ENCODE assay signal across 8 mouse cellular contexts in the genomic region with DNA sequence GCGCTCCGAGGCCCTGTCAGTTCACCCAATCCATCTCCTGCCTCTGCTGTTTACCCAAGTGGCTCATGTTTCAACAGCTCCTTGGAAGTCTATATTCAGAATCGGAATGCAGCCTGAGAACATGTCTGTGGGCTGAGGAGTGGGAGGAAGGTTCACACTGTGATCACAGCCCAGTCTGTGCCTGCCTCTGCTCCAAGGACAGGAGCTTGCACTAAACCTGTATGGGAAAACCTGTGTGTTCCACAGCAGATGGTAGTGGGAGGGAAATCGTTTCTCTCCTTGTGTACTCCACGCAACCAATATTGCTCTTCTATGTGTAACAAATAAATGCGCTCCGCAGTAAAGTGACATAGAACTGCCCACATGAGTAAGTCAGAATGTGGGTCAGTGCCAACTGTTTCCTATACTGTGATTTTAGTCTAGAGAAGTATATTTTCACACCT.
DNase-seq lines count a peak whose midpoint lies in the region; ATAC-seq and TF ChIP-seq lines count a peak whose summit lies in the region.

No protein-coding gene starts in this region.

- TF ChIP-seq POLR2A in heart, adult 2 months (IDR thresholded peaks at IDR 0.05; ENCODE audit: insufficient read depth, low read depth, low read length): no peak

- no peak overlapping the region for H3K4me2 ChIP-seq in kidney, embryonic 14.5 days (replicated peaks; ENCODE audit: low read depth, low read length)
- H3K4me2 ChIP-seq in forebrain, embryonic 15.5 days (replicated peaks): no peak overlapping the region

- H3K27ac ChIP-seq in kidney, embryonic 14.5 days (ENCODE audit: low read depth, low read length): peak overlapping the region; percentile 49; the same call in 1 of the 2 replicates
- H3K27ac ChIP-seq in forebrain, embryonic 15.5 days (replicated peaks): no peak overlapping the region
- no peak overlapping the region for H3K27ac ChIP-seq in heart, adult 2 months

- peaks cover 4% of the 10 kb centered on the region; the same call in 1 of the 2 replicates for H3K4me1 ChIP-seq in kidney, embryonic 14.5 days (ENCODE audit: control insufficient read depth, insufficient read depth, low read length)
- H3K4me1 ChIP-seq in forebrain, embryonic 15.5 days: peaks cover 16% of the 10 kb centered on the region
- H3K4me1 ChIP-seq in heart, adult 2 months (ENCODE audit: control insufficient read depth, insufficient read depth, low read length): peaks cover 1% of the 10 kb centered on the region

- no peak overlapping the region for H3K4me3 ChIP-seq in kidney, embryonic 14.5 days (ENCODE audit: low read length)
- no peak overlapping the region for H3K4me3 ChIP-seq in forebrain, embryonic 15.5 days
- no peak overlapping the region for H3K4me3 ChIP-seq in heart, adult 2 months

- no peaks in the 10 kb centered on the region for H3K27me3 ChIP-seq in kidney, embryonic 14.5 days (ENCODE audit: control insufficient read depth, insufficient read depth, low read length)
- no peaks in the 10 kb centered on the region for H3K27me3 ChIP-seq in forebrain, embryonic 15.5 days
- no peaks in the 10 kb centered on the region for H3K27me3 ChIP-seq in heart, adult 2 months (ENCODE audit: control insufficient read depth, insufficient read depth, low read length)

- no peak for DNase-seq in kidney, postnatal 36 days
- peak; percentile 22 for DNase-seq in R1 (ENCODE audit: low read depth, low spot score)
- peak; percentile 19 to 96 for DNase-seq in left cerebral cortex, adult 8-10 months (ENCODE audit: low spot score in 2 of 2)
- peak; percentile 6 for DNase-seq in yolk sac, embryonic 10.5 days (ENCODE audit: low spot score)
- DNase-seq in heart, adult 2 months: no peak
- DNase-seq in thymus, postnatal 0 days (ENCODE audit: low spot score): no peak

- H3K9me3 ChIP-seq in kidney, embryonic 14.5 days (ENCODE audit: control insufficient read depth, low read length): no peaks in the 10 kb centered on the region
- no peaks in the 10 kb centered on the region for H3K9me3 ChIP-seq in forebrain, embryonic 15.5 days

- H3K9ac ChIP-seq in kidney, embryonic 14.5 days (ENCODE audit: low read depth, low read length): no peak overlapping the region
- no peak overlapping the region for H3K9ac ChIP-seq in forebrain, embryonic 15.5 days (replicated peaks)
- no peak overlapping the region for H3K9ac ChIP-seq in heart, adult 2 months (ENCODE audit: low read depth, low read length)

- TF ChIP-seq CTCF in heart, adult 2 months (IDR thresholded peaks at IDR 0.05): no peak

- 29% methylated on average over 7 of the region's 7 CpGs for WGBS in kidney, embryonic 14.5 days
- WGBS in forebrain, embryonic 15.5 days: 34% methylated on average over 7 of the region's 7 CpGs
- 76% methylated on average over 7 of the region's 7 CpGs for WGBS in heart, adult 2 months

- H3K79me2 ChIP-seq in heart, adult 2 months (replicated peaks; ENCODE audit: control insufficient read depth, insufficient read depth, low read length): no peaks in the 10 kb centered on the region

- intact Hi-C loops in heart, adult 2 months (cut with DNase I): no loop called here

- peak; percentile 99 for ATAC-seq in kidney, embryonic 14.5 days (ENCODE audit: low FRiP score, low TSS enrichment)
- ATAC-seq in forebrain, embryonic 15.5 days (replicated peaks): peak; percentile 62

- H3K36me3 ChIP-seq in kidney, embryonic 14.5 days (ENCODE audit: control insufficient read depth, insufficient read depth, low read length): no peaks in the 10 kb centered on the region
- H3K36me3 ChIP-seq in forebrain, embryonic 15.5 days: no peaks in the 10 kb centered on the region
- no peaks in the 10 kb centered on the region for H3K36me3 ChIP-seq in heart, adult 2 months (ENCODE audit: control insufficient read depth, insufficient read depth, low read length)

- TF ChIP-seq EP300 in heart, adult 2 months (IDR thresholded peaks at IDR 0.05; ENCODE audit: insufficient read depth, low read depth, low read length): no peak

Comparison
In these comparisons a context has a peak if more than half of its experiments do, and no peak if none do; other contexts are left out.
1. DNase-seq: peak in R1 (single experiment), left cerebral cortex, adult 8-10 months (2 of 2) and yolk sac, embryonic 10.5 days (single experiment); none in kidney, postnatal 36 days (0 of 2), heart, adult 2 months (0 of 2) and thymus, postnatal 0 days (single experiment).